Mouse (Mus musculus): ENCODE results near the gene Neu1.
"Not testable (repeated sequence)": the region's sequence is repeated elsewhere in the genome, so short reads cannot be mapped to it uniquely, and the experiment has no call there.

Gene Neu1

GRCm38 (mm10) chr17:34969822-34970221 lies 38.8 kb downstream of the Neu1 start, which contains the start of gene Gm20481:
TSS of gene Gm20481 (plus strand) at chr17:34969912.
- in situ Hi-C loops (cut with MboI), result not testable (repeated sequence)

GRCm38 (mm10) chr17:34970850-34971249 lies 39.8 kb downstream of the Neu1 start:
- in situ Hi-C loops (cut with MboI), result not testable (repeated sequence)

GRCm38 (mm10) chr17:34971694-34972068 lies 40.6 kb downstream of the Neu1 start:
- in situ Hi-C loops (cut with MboI), result not testable (repeated sequence)

- in situ Hi-C loops (cut with MboI), result not testable (repeated sequence)
Observed at GRCm38 (mm10) chr17:34972069-34972749, 41.2 kb downstream of the Neu1 start, which contains the start of the genes Hspa1a and Hspa1l. TSS of gene Hspa1a (minus strand) at chr17:34972156. TSS of gene Hspa1l (plus strand) at chr17:34972703.

- in situ Hi-C loops (cut with MboI), result no loop called here
Observed at GRCm38 (mm10) chr17:34975581-34976492, 44.8 kb downstream of the Neu1 start.

GRCm38 (mm10) chr17:34977000-34977399 lies 45.9 kb downstream of the Neu1 start:
- in situ Hi-C loops (cut with MboI), result no loop called here

- in situ Hi-C loops (cut with MboI), result no loop called here
Observed at GRCm38 (mm10) chr17:34978239-34978638, 47.2 kb downstream of the Neu1 start.

GRCm38 (mm10) chr17:34979631-34980030 lies 48.6 kb downstream of the Neu1 start:
- in situ Hi-C loops (cut with MboI), result no loop called here

- in situ Hi-C loops (cut with MboI), result no loop called here
Observed at GRCm38 (mm10) chr17:34980655-34981054, 49.6 kb downstream of the Neu1 start.

- in situ Hi-C loops (cut with MboI), result no loop called here
Observed at GRCm38 (mm10) chr17:34981690-34982180, 50.7 kb downstream of the Neu1 start, which contains the start of gene Lsm2. TSS of gene Lsm2 (plus strand) at chr17:34981862.

- in situ Hi-C loops (cut with MboI), result no loop called here
Observed at GRCm38 (mm10) chr17:34982328-34982727, 51.3 kb downstream of the Neu1 start.

GRCm38 (mm10) chr17:34984218-34984617 lies 53.2 kb downstream of the Neu1 start:
- in situ Hi-C loops (cut with MboI), result no loop called here

Data from mature B cell (primary cell).